Mouse (Mus musculus): Measurements from ENCODE around the gene Cntn1. TPM values are rescaled to one million over a fixed set of nuclear protein-coding genes. Genes with fewer than 3 reads are reported as not detected.
"Not testable (repeated sequence)": the region's sequence is repeated elsewhere in the genome, so short reads cannot be mapped to it uniquely, and the experiment has no call there.

Cntn1 gene
- polyA plus RNA-seq, 1 experiment from 2014 or later = 55.7 TPM

GRCm38 (mm10) chr15:92287616-92288015, 236.7 kb downstream of the Cntn1 start:
- WGBS = 85% methylated on average over 4 of the region's 4 CpGs
- ATAC-seq (replicated peaks) = no peak

GRCm38 (mm10) chr15:92296479-92296878, 245.5 kb downstream of the Cntn1 start:
- H3K27ac ChIP-seq = no peak overlapping the region
- no peak overlapping the region for H3K9ac ChIP-seq
- H3K4me2 ChIP-seq = no peak overlapping the region
- H3K4me3 ChIP-seq = no peak overlapping the region
- H3K9me3 ChIP-seq = no peaks in the 10 kb centered on the region
- no peaks in the 10 kb centered on the region for H3K36me3 ChIP-seq (replicated peaks)
- H3K27me3 ChIP-seq (replicated peaks) = no peaks in the 10 kb centered on the region
- no peaks in the 10 kb centered on the region for H3K4me1 ChIP-seq
- WGBS = 93% methylated on average over 3 of the region's 3 CpGs
- no peak for ATAC-seq (replicated peaks)

More at GRCm38 (mm10) chr15:92287616-92288015, 236.7 kb downstream of the Cntn1 start:
- Histone ChIP-seq H3K4me2 (no peak overlapping the region), H3K36me3 (replicated peaks) (no peaks in the 10 kb centered on the region), H3K9ac (no peak overlapping the region), H3K27ac (no peak overlapping the region), H3K9me3 (no peaks in the 10 kb centered on the region), H3K27me3 (replicated peaks) (no peaks in the 10 kb centered on the region), H3K4me3 (no peak overlapping the region), H3K4me1 (no peaks in the 10 kb centered on the region)

- Histone ChIP-seq H3K27me3 (replicated peaks) (no peaks in the 10 kb centered on the region), H3K36me3 (replicated peaks) (no peaks in the 10 kb centered on the region), H3K4me2 (no peak overlapping the region), H3K4me3 (no peak overlapping the region), H3K4me1 (no peaks in the 10 kb centered on the region), H3K9me3 (no peaks in the 10 kb centered on the region), H3K9ac (no peak overlapping the region), H3K27ac (no peak overlapping the region)
- no peak for ATAC-seq (replicated peaks)
- 86% methylated on average over 6 of the region's 6 CpGs for WGBS
Measured at GRCm38 (mm10) chr15:92302796-92303195, 251.8 kb downstream of the Cntn1 start.

DNA sequence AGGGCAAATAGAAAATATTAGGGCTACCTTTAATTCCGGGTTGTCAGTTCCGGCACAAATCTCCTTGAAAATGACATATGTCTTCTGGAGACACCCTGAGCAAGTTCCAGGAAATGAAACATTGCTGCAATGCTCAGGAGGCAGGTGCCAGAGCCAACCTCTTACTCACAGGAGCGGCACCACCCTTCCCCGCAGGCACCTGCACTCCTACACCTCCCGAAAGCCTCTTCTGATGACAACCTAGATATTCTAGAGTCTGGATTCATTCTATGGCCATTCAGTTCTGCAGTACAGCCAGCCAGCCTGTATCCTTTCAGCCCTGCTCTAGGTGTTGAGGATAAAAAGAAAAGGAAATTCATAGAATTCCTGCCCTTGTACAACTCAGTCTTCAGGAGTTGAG, 253.3 kb downstream of the Cntn1 start:
- no peak overlapping the region for H3K9ac ChIP-seq
- no peak overlapping the region for H3K4me3 ChIP-seq
- H3K27ac ChIP-seq = no peak overlapping the region
- no peak overlapping the region for H3K4me2 ChIP-seq
- H3K4me1 ChIP-seq = no peaks in the 10 kb centered on the region
- H3K27me3 ChIP-seq (replicated peaks) = no peaks in the 10 kb centered on the region
- H3K9me3 ChIP-seq = no peaks in the 10 kb centered on the region
- WGBS = 91% methylated on average over 5 of the region's 5 CpGs
- ATAC-seq (replicated peaks) = no peak
- H3K36me3 ChIP-seq (replicated peaks) = no peaks in the 10 kb centered on the region

- Histone ChIP-seq H3K27ac (no peak overlapping the region), H3K27me3 (replicated peaks) (no peaks in the 10 kb centered on the region), H3K36me3 (replicated peaks) (0 out of 2 replicates have a peak, but pooled peaks cover 3% of the 10 kb centered on the region), H3K9me3 (no peaks in the 10 kb centered on the region), H3K4me3 (no peak overlapping the region), H3K9ac (no peak overlapping the region), H3K4me2 (no peak overlapping the region), H3K4me1 (no peaks in the 10 kb centered on the region)
- WGBS = 90% methylated on average over 6 of the region's 6 CpGs
- no peak for ATAC-seq (replicated peaks)
Measured at GRCm38 (mm10) chr15:92321959-92322358, 271.0 kb downstream of the Cntn1 start.

DNA sequence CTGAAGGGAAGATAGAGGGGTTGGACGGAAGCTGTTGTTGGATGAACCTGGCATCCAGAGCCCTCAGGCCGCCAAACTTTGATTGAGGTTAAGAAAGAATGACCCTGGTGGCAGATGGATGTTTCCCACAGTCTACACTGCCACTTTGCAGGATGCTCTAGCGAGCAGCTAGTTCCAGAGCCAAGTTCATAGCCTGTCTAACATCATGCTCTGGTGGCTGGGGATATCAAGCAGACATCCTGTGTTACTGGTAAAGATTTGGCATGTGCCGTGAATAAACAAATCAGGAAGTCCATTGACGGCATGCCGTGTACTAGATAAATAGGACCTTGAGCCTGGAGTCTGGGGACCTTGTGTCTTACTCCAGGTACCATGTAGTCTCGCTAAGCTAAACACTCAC, 276.1 kb downstream of the Cntn1 start:
- Histone ChIP-seq H3K9me3 (no peaks in the 10 kb centered on the region), H3K4me2 (no peak overlapping the region), H3K4me1 (no peaks in the 10 kb centered on the region), H3K27ac (no peak overlapping the region), H3K36me3 (replicated peaks) (no peaks in the 10 kb centered on the region), H3K9ac (no peak overlapping the region), H3K4me3 (no peak overlapping the region), H3K27me3 (replicated peaks) (no peaks in the 10 kb centered on the region)
- no peak for ATAC-seq (replicated peaks)
- WGBS = 92% methylated on average over 7 of the region's 7 CpGs

- Histone ChIP-seq H3K4me3 (no peak overlapping the region), H3K4me2 (no peak overlapping the region), H3K27ac (no peak overlapping the region), H3K9ac (no peak overlapping the region), H3K9me3 (no peaks in the 10 kb centered on the region), H3K27me3 (replicated peaks) (0 out of 2 replicates have a peak, but pooled peaks cover under 1% of the 10 kb centered on the region), H3K36me3 (replicated peaks) (no peaks in the 10 kb centered on the region), H3K4me1 (no peaks in the 10 kb centered on the region)
- no peak for ATAC-seq (replicated peaks)
- WGBS = 48% methylated on average over 6 of the region's 6 CpGs
Measured at GRCm38 (mm10) chr15:92340253-92340652, 289.3 kb downstream of the Cntn1 start.

DNA sequence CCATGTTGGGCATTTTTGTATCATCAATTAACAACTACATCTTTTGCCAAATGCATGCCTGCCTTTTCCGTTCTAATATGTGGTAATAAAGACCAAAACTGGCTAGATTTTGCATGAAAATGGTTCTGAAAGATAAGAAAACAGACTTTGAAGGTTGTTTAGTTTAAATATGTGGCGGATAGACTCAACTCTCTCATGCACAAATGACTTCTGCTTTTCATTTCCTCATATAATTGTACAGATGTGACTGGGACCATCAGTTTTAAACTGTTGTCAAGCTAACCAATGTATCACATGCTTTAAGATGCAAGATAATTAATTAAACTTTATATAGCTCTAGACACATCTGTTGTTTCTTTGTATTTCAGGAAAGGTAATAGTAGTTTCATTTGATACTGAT, 290.5 kb downstream of the Cntn1 start:
- H3K36me3 ChIP-seq (replicated peaks) = no peaks in the 10 kb centered on the region
- 90% methylated on average over 2 of the region's 2 CpGs for WGBS
- 0 out of 2 replicates have a peak, but pooled peaks cover 3% of the 10 kb centered on the region for H3K27me3 ChIP-seq (replicated peaks)
- no peak for ATAC-seq (replicated peaks)
- no peaks in the 10 kb centered on the region for H3K9me3 ChIP-seq
- H3K9ac ChIP-seq = no peak overlapping the region
- no peak overlapping the region for H3K27ac ChIP-seq
- no peak overlapping the region for H3K4me3 ChIP-seq
- H3K4me1 ChIP-seq = no peaks in the 10 kb centered on the region
- no peak overlapping the region for H3K4me2 ChIP-seq

DNA sequence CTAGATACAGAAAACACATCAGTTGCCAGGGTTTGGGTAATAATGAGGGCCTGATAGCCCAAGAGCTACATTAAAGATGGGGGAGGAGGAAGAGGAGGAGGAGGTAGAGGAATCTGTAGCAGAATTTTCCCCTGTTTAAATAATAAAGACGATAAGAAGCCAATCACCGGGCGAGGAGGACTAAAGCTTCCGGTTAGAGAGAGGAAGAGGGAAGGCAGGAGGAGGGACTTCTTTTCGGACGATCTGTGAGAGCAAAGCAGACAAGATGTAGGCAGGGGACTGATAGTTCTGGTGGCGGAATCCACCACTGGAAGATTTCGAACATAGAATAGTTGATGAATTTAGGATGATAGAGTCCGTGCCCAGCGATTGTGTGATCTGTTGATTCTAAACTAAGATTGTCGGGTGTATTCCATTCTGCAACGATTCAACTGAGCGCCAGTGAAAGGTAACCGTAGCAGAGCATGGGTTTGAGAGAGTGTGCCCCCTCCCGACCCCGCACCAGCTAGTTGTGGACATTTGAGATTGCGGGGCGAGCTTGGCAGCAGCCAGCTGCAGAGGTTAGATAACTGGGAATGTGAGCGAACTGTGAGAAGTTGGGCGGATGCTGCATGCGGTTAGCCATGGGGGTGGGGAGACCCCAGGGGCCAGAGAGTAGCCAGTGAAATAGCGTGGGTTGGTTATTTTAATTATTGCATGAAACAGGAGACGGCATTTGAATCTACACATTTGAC, 293.3 kb downstream of the Cntn1 start:
- no peaks in the 10 kb centered on the region for H3K36me3 ChIP-seq (replicated peaks)
- ATAC-seq (replicated peaks) = no peak

DNA sequence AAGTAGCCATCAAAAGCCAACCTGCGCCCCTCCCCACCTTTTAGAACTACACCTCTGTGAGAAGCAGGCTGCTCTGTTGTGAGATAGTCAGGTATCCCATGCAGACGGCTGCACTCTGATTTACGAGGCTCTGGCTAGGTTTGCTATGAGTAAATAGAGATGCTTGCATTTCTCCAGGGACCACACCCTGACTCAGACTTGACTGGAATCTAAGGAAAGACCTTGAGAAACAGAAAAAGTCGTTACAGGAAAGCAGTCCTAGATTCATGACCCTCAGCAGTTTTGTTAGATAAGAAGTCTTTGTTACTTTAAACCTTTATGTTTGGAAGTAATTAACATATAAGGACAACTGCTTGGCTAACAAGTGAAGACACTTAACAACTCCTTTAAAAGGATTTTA, 296.5 kb downstream of the Cntn1 start:
- ATAC-seq (replicated peaks) = no peak

More for the DNA sequence above, 293.3 kb downstream of the Cntn1 start:
- 0 out of 2 replicates have a peak, but pooled peaks cover 3% of the 10 kb centered on the region for H3K27me3 ChIP-seq (replicated peaks)
- H3K9ac ChIP-seq = no peak overlapping the region
- H3K4me2 ChIP-seq = no peak overlapping the region
- 82% methylated on average over 23 of the region's 23 CpGs for WGBS
- no peak overlapping the region for H3K4me3 ChIP-seq
- peaks cover 11% of the 10 kb centered on the region for H3K4me1 ChIP-seq
- no peaks in the 10 kb centered on the region for H3K9me3 ChIP-seq
- H3K27ac ChIP-seq = no peak overlapping the region

GRCm38 (mm10) chr15:92347902-92348301, 296.9 kb downstream of the Cntn1 start:
- 8% methylated on average over 3 of the region's 3 CpGs for whole genome bisulfite sequencing
- no peak overlapping the region for H3K4me2 ChIP-seq
- no peaks in the 10 kb centered on the region for H3K36me3 ChIP-seq (replicated peaks)
- no peak overlapping the region for H3K9ac ChIP-seq
- H3K27me3 ChIP-seq (replicated peaks) = 0 out of 2 replicates have a peak, but pooled peaks cover 3% of the 10 kb centered on the region
- H3K4me3 ChIP-seq = no peak overlapping the region
- no peaks in the 10 kb centered on the region for H3K9me3 ChIP-seq
- 0 out of 2 replicates have a peak overlapping the region, but pooled peaks have one; percentile 17 for H3K27ac ChIP-seq
- peaks cover 11% of the 10 kb centered on the region for H3K4me1 ChIP-seq
- ATAC-seq (replicated peaks) = peak; percentile 93

More for the DNA sequence above, 296.5 kb downstream of the Cntn1 start:
- Histone ChIP-seq H3K4me2 (no peak overlapping the region), H3K4me3 (no peak overlapping the region), H3K27ac (no peak overlapping the region), H3K4me1 (peaks cover 11% of the 10 kb centered on the region), H3K9me3 (no peaks in the 10 kb centered on the region), H3K36me3 (replicated peaks) (no peaks in the 10 kb centered on the region), H3K27me3 (replicated peaks) (0 out of 2 replicates have a peak, but pooled peaks cover 3% of the 10 kb centered on the region), H3K9ac (no peak overlapping the region)
- 41% methylated on average over 4 of the region's 4 CpGs for whole genome bisulfite sequencing

GRCm38 (mm10) chr15:92348453-92348852, 297.5 kb downstream of the Cntn1 start:
- Histone ChIP-seq H3K27ac (0 out of 2 replicates have a peak overlapping the region, but pooled peaks have one; percentile 17), H3K4me1 (peaks cover 11% of the 10 kb centered on the region)
- H3K4me2 ChIP-seq; H3K27me3 ChIP-seq (replicated peaks); H3K9me3 ChIP-seq; H3K4me3 ChIP-seq; ATAC-seq (replicated peaks); H3K36me3 ChIP-seq (replicated peaks); H3K9ac ChIP-seq: not testable (repeated sequence)

DNA sequence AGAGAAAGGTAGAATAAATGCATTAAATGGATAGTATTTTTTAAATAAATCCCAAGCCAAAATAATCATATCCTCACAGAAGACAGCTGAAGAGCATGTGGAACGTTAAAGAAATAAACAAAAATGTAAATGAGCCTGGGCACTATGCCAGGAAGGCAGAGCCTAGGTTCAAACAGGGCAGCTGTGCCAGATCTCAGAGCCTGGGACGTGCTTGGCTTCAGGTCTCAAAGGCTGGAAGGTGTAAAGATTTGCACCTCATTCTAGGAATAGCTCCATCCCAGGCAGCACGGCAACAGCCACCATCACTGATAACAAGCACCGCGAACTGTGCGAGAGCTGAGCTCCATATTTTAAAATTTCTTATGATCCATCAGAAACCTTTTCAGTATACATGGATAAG, 313.2 kb downstream of the Cntn1 start:
- 61% methylated on average over 6 of the region's 6 CpGs for WGBS
- Histone ChIP-seq H3K27ac (no peak overlapping the region), H3K4me2 (no peak overlapping the region), H3K36me3 (replicated peaks) (no peaks in the 10 kb centered on the region), H3K4me3 (no peak overlapping the region), H3K27me3 (replicated peaks) (no peaks in the 10 kb centered on the region), H3K9me3 (no peaks in the 10 kb centered on the region), H3K4me1 (no peaks in the 10 kb centered on the region), H3K9ac (no peak overlapping the region)
- ATAC-seq (replicated peaks) = no peak

Data from midbrain, embryonic 15.5 days (tissue).